Mouse (Mus musculus) spleen, adult 2 months (tissue): Measurements from ENCODE around the gene Nsun2.

Experiments
- CTCF ChIP-seq: fragments of 200-500 bp; IDR thresholded peaks from 2 replicates; pipeline ENCODE4 v1.5.1; 2011; ENCODE audit warnings: mild to moderate bottlenecking, inconsistent platforms; ENCODE audit not compliant: insufficient read depth, insufficient read length, insufficient replicate concordance; ENCODE audit errors: extremely low read depth
- POLR2A ChIP-seq: fragments of 200-500 bp; IDR thresholded peaks from 2 replicates; pipeline ENCODE4 v1.6.1; 2011; ENCODE audit warnings: low read depth, low read length, inconsistent platforms

DNA sequence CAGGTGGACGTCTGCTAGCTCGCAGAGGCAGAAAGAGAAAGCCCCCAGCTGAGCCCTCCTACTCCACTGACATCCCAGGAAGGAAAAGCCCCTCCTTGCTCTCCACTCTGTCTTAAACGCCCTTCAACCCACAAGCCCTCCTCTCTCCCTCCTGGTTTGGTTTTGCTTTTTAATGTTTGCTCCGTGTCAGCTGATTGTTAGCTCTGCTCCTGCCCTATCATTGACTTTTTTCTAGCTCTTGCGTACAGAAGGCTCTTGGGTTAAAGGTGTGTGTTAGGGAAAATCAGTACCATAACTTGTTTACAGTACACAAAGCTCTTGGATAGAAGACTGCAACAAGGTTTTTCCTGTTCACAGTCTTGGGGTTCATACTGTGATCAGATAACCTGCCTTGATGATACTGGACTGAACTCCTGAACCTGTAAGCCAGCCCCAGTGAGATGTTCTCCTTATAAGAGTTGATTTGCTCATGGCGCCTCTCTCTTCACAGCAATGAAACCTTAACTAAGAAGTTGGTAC lies 104.6 kb downstream of the Nsun2 start:
- TF ChIP-seq CTCF (no peak), POLR2A (no peak)
